Mouse (Mus musculus): Measurements from ENCODE around the gene St6gal1. TPM values are rescaled to one million over a fixed set of nuclear protein-coding genes. Genes with fewer than 3 reads are reported as not detected.

Gene St6gal1
- polyA plus RNA-seq, 1 experiment from 2014 or later: 15.1 TPM

GRCm38 (mm10) chr16:23384304-23384703 lies 159.8 kb downstream of the St6gal1 start:
- Histone ChIP-seq H3K27me3 (replicated peaks; ENCODE audit: control insufficient read depth, insufficient read depth, low read length) (no peaks in the 10 kb centered on the region), H3K36me3 (ENCODE audit: control insufficient read depth, insufficient read depth, low read length) (no peaks in the 10 kb centered on the region), H3K9me3 (ENCODE audit: control insufficient read depth, low read length) (peaks cover 9% of the 10 kb centered on the region; the same call in 1 of the 2 replicates), H3K9ac (ENCODE audit: low read depth, low read length) (no peak overlapping the region), H3K4me2 (ENCODE audit: low read depth, low read length) (no peak overlapping the region), H3K4me3 (ENCODE audit: low read length) (no peak overlapping the region), H3K27ac (ENCODE audit: low read length) (no peak overlapping the region), H3K4me1 (ENCODE audit: control insufficient read depth, insufficient read depth, low read length) (no peaks in the 10 kb centered on the region)
- no peak for ATAC-seq

GRCm38 (mm10) chr16:23397931-23398330 lies 173.4 kb downstream of the St6gal1 start:
- no peak overlapping the region for H3K9ac ChIP-seq (ENCODE audit: low read depth, low read length)
- 86% methylated on average over 5 of the region's 5 CpGs for WGBS
- no peak for ATAC-seq

GRCm38 (mm10) chr16:23401463-23401862 lies 176.9 kb downstream of the St6gal1 start:
- Histone ChIP-seq H3K4me3 (ENCODE audit: low read length) (no peak overlapping the region), H3K9ac (ENCODE audit: low read depth, low read length) (no peak overlapping the region), H3K27me3 (replicated peaks; ENCODE audit: control insufficient read depth, insufficient read depth, low read length) (no peaks in the 10 kb centered on the region), H3K27ac (ENCODE audit: low read length) (no peak overlapping the region), H3K4me2 (ENCODE audit: low read depth, low read length) (no peak overlapping the region), H3K36me3 (ENCODE audit: control insufficient read depth, insufficient read depth, low read length) (no peaks in the 10 kb centered on the region), H3K9me3 (ENCODE audit: control insufficient read depth, low read length) (no peaks in the 10 kb centered on the region), H3K4me1 (ENCODE audit: control insufficient read depth, insufficient read depth, low read length) (no peaks in the 10 kb centered on the region)
- 27% methylated on average over 4 of the region's 4 CpGs for WGBS
- no peak; the same call in 1 of the 2 replicates for ATAC-seq

More at GRCm38 (mm10) chr16:23397931-23398330, 173.4 kb downstream of the St6gal1 start:
- no peaks in the 10 kb centered on the region for H3K27me3 ChIP-seq (replicated peaks; ENCODE audit: control insufficient read depth, insufficient read depth, low read length)
- H3K9me3 ChIP-seq (ENCODE audit: control insufficient read depth, low read length): no peaks in the 10 kb centered on the region
- H3K4me3 ChIP-seq (ENCODE audit: low read length): no peak overlapping the region
- no peaks in the 10 kb centered on the region for H3K36me3 ChIP-seq (ENCODE audit: control insufficient read depth, insufficient read depth, low read length)
- no peaks in the 10 kb centered on the region for H3K4me1 ChIP-seq (ENCODE audit: control insufficient read depth, insufficient read depth, low read length)
- H3K4me2 ChIP-seq (ENCODE audit: low read depth, low read length): no peak overlapping the region
- H3K27ac ChIP-seq (ENCODE audit: low read length): no peak overlapping the region

- Histone ChIP-seq H3K4me3 (ENCODE audit: low read length) (no peak overlapping the region), H3K27me3 (replicated peaks; ENCODE audit: control insufficient read depth, insufficient read depth, low read length) (no peaks in the 10 kb centered on the region), H3K36me3 (ENCODE audit: control insufficient read depth, insufficient read depth, low read length) (no peaks in the 10 kb centered on the region), H3K4me1 (ENCODE audit: control insufficient read depth, insufficient read depth, low read length) (no peaks in the 10 kb centered on the region), H3K4me2 (ENCODE audit: low read depth, low read length) (no peak overlapping the region), H3K9ac (ENCODE audit: low read depth, low read length) (no peak overlapping the region), H3K27ac (ENCODE audit: low read length) (no peak overlapping the region), H3K9me3 (ENCODE audit: control insufficient read depth, low read length) (no peaks in the 10 kb centered on the region)
- no peak for ATAC-seq
- 57% methylated on average over 3 of the region's 3 CpGs for WGBS
Measured at GRCm38 (mm10) chr16:23401959-23402358, 177.4 kb downstream of the St6gal1 start.

GRCm38 (mm10) chr16:23403008-23403755 lies 178.6 kb downstream of the St6gal1 start:
- Histone ChIP-seq H3K27ac (ENCODE audit: low read length) (no peak overlapping the region), H3K9me3 (ENCODE audit: control insufficient read depth, low read length) (no peaks in the 10 kb centered on the region), H3K36me3 (ENCODE audit: control insufficient read depth, insufficient read depth, low read length) (no peaks in the 10 kb centered on the region), H3K4me3 (ENCODE audit: low read length) (no peak overlapping the region), H3K27me3 (replicated peaks; ENCODE audit: control insufficient read depth, insufficient read depth, low read length) (no peaks in the 10 kb centered on the region), H3K4me1 (ENCODE audit: control insufficient read depth, insufficient read depth, low read length) (no peaks in the 10 kb centered on the region), H3K9ac (ENCODE audit: low read depth, low read length) (no peak overlapping the region), H3K4me2 (ENCODE audit: low read depth, low read length) (no peak overlapping the region)
- WGBS: 37% methylated on average over 8 of the region's 8 CpGs
- ATAC-seq: peak; percentile 62; the same call in 1 of the 2 replicates

Other genes with a start within 250 kb of the St6gal1 start
- gene Kng2, start 195.3 kb upstream of the St6gal1 start, polyA plus RNA-seq (2015; fragmentation: Nextera tagmentation; extraction: Ambion mirVana): 0.66 and 0.76 TPM in 2 replicates
- gene Kng1, start 166.9 kb upstream of the St6gal1 start, polyA plus RNA-seq (2015; fragmentation: Nextera tagmentation; extraction: Ambion mirVana): 5.4 and 15.1 TPM in 2 replicates
- 193 TPM in 2 replicates for gene Eif4a2, start 117.3 kb upstream of the St6gal1 start, polyA plus RNA-seq (2015; fragmentation: Nextera tagmentation; extraction: Ambion mirVana)
- gene Rfc4, start 97.0 kb upstream of the St6gal1 start, polyA plus RNA-seq (2015; fragmentation: Nextera tagmentation; extraction: Ambion mirVana): 88.3 and 107 TPM in 2 replicates
- not detected in 2 replicates for gene Adipoq, start 78.2 kb upstream of the St6gal1 start, polyA plus RNA-seq (2015; fragmentation: Nextera tagmentation; extraction: Ambion mirVana)
- gene Rtp1, start 204.4 kb downstream of the St6gal1 start, polyA plus RNA-seq (2015; fragmentation: Nextera tagmentation; extraction: Ambion mirVana): not detected in 2 replicates

All from intestine, embryonic 16.5 days (tissue).